Mouse (Mus musculus) layer of hippocampus, postnatal 10 days (tissue): Measurements from ENCODE around the gene Zer1. TPM values are rescaled to one million over a fixed set of nuclear protein-coding genes. Genes with fewer than 3 reads are reported as not detected.
A peak's percentile ranks its signal among the peaks of the same experiment; 100 is the strongest.

Experiments used
- DNase-seq, 2 experiments: peaks; one replicate each; pipeline ENCODE4 v3.0.0; 2021; ENCODE audit warnings: low spot score in 2 of 2
- total RNA-seq, 2 experiments: library from RNA; stranded (reverse); gene quantifications; 2 replicates each; pipeline ENCODE4 v1.2.3; 2021

The Zer1 gene
- total RNA-seq, 2 experiments from 2014 or later = 121 to 126 TPM

- no peak for DNase-seq
Measured at GRCm38 (mm10) chr2:30130156-30130555, 5.8 kb upstream of the Zer1 start.

GRCm38 (mm10) chr2:30128789-30129188, 4.4 kb upstream of the Zer1 start:
- DNase-seq = no peak

DNA sequence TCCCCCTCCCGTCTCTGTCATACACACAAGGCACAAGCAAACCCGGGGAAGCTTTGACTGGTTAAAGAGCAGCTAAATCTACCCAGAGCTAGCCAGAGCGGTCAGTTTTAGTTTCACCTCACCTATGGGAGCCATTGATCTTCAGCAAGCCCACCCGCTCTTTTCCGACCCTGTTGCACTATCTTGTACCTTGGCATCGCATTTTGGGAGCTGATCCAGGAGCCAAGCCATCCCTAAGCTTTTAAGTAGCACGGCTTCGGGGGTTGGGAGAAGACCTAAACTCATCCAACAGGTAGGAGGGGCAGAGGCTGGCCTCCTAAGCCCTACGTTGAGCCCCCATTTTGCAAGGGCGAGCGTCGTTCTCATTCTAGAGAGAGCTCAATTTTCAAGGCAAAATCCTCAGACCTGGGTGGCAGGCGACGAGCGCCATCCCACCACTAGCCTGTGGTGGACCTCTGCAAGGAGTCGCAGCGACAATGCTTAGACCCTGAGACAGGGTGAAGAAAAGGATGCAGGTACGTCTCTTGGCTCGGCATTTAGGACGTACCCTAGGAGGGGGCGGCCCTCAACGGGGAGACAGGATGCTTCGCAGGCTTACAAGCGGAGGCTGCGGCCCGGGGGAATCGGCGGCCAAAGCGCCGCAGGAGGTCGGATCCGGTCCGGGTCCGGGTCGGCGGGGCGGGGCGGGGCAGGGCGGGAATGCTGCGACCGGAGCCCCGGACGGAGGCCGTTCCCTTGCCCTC, 485 bp downstream of the Zer1 start:
- DNase-seq = peak in 1 of 2 experiments; percentile 41

- DNase-seq = no peak
Measured at GRCm38 (mm10) chr2:30122766-30123165, 1.6 kb downstream of the Zer1 start.

DNA sequence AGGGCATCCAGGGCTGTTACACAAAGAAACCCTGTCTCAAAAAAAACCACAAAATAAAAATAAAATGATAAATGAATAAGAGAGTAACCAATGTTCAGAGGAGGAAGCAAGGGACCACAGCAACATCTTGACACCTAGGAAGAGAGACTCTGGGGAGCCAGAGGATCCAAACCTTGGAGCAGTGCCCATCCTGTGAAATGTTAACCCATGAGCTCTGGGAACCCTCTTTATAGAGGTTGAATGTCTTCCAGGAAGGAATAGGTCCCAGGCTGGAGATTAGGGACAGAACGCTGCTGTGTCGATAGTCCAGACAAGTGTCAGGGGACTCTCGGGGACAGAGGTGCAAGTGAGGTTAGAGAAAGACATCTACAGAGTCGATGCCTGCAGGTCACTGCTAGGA, 4.1 kb downstream of the Zer1 start:
- DNase-seq = no peak

DNA sequence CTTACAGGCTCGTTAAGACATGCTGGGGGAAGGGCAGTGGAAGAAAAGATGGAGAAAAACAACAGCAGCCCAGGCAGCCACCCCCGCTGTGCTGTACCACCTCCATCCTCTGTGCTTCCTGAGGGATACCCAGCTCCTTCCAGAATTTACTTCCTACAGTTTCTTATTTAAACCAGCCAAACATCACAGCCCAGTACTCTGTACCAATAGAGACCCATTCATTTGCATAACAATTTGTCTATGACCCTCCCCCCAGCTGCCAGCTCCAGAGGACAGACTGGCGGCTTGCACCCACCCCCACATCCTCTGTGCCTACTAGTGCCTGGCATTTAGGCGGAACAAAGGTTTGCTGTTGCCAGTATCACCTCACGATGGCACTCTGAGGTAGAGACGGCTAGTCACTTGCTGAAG, 4.7 kb downstream of the Zer1 start:
- peak; percentile 62 to 63 for DNase-seq

DNA sequence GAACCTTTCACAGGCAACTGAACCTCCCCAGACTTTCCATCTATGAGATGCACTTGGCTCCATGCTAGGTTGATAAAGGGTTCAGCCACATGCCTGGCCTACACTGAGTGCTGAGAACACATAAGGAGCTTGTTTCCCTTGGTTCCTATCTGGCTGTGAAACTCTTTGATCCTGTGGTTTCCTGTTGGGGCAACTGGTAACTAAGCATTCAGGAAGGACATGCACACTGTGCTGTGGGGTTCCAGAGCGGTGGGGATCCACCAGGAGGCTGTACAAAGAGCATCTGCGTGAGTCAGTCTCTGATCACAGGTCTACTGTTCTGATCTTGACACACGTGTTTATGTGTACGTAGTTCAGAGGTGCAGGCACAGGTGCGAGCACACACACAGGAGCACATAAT, 11.8 kb downstream of the Zer1 start:
- no peak for DNase-seq

GRCm38 (mm10) chr2:30111500-30111899, 12.9 kb downstream of the Zer1 start:
- DNase-seq = no peak

DNA sequence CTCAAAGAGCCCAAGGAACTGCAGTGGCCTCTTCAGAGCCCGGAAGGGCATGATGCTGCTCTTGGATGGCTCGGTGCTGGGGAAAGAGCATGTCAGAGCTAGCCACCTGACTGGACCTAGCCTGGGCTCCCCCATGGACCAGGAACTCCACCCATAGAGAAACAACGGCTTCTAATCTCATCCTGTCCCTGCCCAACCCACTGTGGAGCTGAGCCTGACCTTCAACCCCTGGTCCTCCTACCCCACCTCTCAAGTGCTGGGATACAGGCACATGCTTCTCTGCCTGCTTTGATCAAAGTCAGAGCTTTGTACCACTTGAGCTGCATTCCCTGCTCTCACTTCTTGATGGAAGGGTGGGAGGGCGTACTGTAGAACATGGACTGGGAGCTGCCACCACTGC, 16.1 kb downstream of the Zer1 start:
- DNase-seq = no peak

- no peak for DNase-seq
Measured at GRCm38 (mm10) chr2:30107646-30108045, 16.7 kb downstream of the Zer1 start.

DNA sequence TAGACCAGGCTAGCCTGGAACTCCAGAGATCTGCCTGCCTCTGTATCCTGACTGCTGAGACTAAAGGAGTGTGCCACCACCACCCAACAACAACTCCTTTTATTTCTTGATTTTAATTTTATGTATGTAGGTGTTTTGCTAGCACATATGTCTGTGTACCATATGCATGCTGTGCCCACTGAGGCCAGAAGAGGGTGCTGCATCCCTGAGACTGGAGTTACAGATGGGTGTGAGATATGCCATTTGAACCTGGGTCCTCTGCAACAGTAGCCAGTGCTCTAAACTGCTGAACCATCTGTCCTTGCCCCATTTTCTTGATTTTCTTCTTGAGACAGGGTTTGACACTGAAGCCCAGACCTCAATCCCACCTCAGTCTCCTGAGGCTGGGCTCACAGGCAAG, 18.0 kb downstream of the Zer1 start:
- DNase-seq = peak; percentile 52 to 56

- DNase-seq = no peak
Measured at GRCm38 (mm10) chr2:30100214-30100613, 24.2 kb downstream of the Zer1 start.

GRCm38 (mm10) chr2:30095882-30096527, 28.4 kb downstream of the Zer1 start:
- peak; percentile 38 to 61 for DNase-seq

DNA sequence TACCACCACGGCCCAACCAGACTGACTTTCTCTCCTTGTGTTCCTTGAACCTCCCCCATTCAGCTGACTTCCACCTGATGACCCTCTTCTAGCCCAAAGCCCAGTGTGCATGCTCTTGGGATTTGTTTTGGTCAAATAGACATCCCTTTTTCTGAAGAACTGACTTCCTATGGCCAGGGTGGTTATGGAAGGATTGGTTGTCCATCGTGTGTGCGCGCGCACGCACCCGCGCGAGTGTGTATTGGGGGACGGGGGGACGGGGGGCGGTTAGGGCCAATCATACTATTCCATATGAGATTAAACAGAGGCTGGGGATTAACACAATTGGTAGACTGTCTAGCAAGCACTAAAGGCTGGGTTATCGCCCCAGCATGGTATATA, 30.2 kb downstream of the Zer1 start:
- DNase-seq = peak in 1 of 2 experiments; percentile 40

- DNase-seq = peak; percentile 85 to 92
Measured at GRCm38 (mm10) chr2:30093471-30094207, 30.7 kb downstream of the Zer1 start, which contains the start of gene Zdhhc12. Gene Zdhhc12 (minus strand): TSS chr2:30093648.

DNA sequence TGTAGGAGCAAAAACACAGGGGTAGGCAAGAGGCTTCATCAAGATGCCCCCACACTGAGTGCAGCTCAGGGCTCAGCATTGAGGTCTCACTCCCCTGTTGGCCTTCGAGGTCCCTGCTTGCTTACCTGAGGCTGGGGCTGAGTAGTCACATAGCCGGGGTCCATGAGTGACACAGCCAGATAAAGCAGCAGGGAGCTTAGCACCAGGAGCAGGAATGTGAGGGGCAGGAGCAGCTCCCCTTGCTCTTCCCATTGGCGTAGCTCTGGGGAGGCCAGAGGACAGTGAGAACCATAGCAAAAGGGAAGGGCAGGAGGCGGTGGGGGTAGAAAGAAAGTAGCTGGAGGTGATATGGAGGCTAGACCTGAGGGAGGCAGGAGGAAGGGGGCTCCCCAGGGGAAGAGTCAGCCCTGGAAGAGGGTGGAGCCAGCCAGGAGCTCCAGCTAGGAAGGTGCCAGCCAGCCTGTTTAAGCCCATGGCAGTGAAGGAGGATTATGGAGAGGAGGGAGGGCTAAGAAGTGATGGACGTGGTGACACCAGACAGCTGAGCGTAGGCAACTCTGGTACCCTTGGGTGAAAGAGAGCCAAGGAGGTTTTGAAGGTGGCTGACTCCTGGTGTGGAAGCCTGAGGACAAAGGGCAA, 32.0 kb downstream of the Zer1 start:
- DNase-seq = no peak

DNA sequence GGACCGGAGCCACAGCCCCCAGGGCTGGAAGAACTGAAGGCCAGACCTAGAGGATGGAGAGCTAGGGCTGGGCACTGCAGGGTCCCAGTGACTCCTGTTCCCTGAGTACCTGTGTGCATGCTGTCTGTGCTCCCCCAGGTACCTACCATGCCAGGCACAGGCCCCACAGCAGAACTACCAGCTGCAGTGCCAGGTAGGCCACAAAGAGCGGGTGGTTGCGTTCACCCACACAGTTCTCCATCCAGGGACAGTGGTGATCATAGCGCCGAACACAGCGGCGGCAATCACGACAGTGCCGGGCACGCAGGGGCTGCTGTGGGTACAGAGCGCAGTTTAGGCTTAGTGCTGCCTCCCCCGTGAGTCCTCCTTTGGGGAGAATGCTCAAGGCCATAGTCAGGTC, 32.9 kb downstream of the Zer1 start:
- DNase-seq = no peak

DNA sequence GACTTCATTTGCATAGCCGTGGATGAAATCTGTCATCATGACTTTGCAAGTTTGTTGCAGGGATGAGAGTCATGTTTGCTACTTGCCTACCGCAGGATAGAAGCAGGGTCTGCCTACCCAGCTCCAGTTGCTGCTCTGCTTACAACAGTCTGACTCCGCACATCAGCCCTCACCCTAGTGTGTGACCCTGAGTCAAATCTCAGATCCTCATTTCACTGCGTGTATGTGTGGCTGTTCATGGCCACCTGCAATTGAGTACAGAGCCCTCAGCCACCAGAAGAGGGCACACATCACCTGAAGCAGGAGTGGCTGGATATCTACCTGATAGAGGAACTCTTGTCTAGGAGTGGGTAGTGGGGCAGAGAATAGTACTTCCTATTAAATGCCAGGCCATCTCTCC, 37.1 kb downstream of the Zer1 start:
- DNase-seq = no peak

GRCm38 (mm10) chr2:30084632-30085031, 39.8 kb downstream of the Zer1 start:
- no peak for DNase-seq

- DNase-seq = no peak
Measured at GRCm38 (mm10) chr2:30084113-30084512, 40.3 kb downstream of the Zer1 start.

GRCm38 (mm10) chr2:30080181-30080800, 44.1 kb downstream of the Zer1 start:
- DNase-seq = no peak
